Mouse (Mus musculus): ENCODE results near the gene Cntnap2.

- TF ChIP-seq GATA1 (IDR thresholded peaks at IDR 0.05; ENCODE audit: low read length), result no peak
- no peak for TF ChIP-seq TAL1 (IDR thresholded peaks at IDR 0.05; ENCODE audit: low read length)
Observed at GRCm38 (mm10) chr6:47338113-47338512, 2279.0 kb downstream of the Cntnap2 start.

All from erythroblast, embryonic 14.5 days (primary cell).